Mouse (Mus musculus): ENCODE measurements around the gene Daglb. TPM values are rescaled to one million over a fixed set of nuclear protein-coding genes. Genes with fewer than 3 reads are reported as not detected.

The Daglb gene
- polyA plus RNA-seq, 1 experiment: 11.3 TPM

- no peak overlapping the region for H3K4me3 ChIP-seq (ENCODE audit: control insufficient read depth, insufficient read depth, low read length)
- no peaks in the 10 kb centered on the region for H3K27me3 ChIP-seq (ENCODE audit: control insufficient read depth, insufficient read depth, low read length)
- H3K4me1 ChIP-seq (replicated peaks; ENCODE audit: control insufficient read depth, insufficient read depth, low read length): peaks cover 3% of the 10 kb centered on the region; the same call in 1 of the 2 replicates
- WGBS: 99% methylated on average over 8 of the region's 8 CpGs
- DNase-seq: no peak
- no peaks in the 10 kb centered on the region for H3K36me3 ChIP-seq (ENCODE audit: control insufficient read depth, insufficient read depth, low read length)
- H3K27ac ChIP-seq (ENCODE audit: control insufficient read depth, insufficient read depth, low read length): no peak overlapping the region
- TF ChIP-seq POLR2A (IDR thresholded peaks at IDR 0.05; ENCODE audit: control insufficient read depth, extremely low read depth, insufficient read depth, low read length, poor library complexity) (no peak), CTCF (IDR thresholded peaks at IDR 0.05; ENCODE audit: borderline replicate concordance, control insufficient read depth, extremely low read depth, insufficient read depth, low read length, poor library complexity) (no peak)
These were observed 5.2 kb downstream of the Daglb start for GRCm38 (mm10) chr5:143469628-143470027.

DNA sequence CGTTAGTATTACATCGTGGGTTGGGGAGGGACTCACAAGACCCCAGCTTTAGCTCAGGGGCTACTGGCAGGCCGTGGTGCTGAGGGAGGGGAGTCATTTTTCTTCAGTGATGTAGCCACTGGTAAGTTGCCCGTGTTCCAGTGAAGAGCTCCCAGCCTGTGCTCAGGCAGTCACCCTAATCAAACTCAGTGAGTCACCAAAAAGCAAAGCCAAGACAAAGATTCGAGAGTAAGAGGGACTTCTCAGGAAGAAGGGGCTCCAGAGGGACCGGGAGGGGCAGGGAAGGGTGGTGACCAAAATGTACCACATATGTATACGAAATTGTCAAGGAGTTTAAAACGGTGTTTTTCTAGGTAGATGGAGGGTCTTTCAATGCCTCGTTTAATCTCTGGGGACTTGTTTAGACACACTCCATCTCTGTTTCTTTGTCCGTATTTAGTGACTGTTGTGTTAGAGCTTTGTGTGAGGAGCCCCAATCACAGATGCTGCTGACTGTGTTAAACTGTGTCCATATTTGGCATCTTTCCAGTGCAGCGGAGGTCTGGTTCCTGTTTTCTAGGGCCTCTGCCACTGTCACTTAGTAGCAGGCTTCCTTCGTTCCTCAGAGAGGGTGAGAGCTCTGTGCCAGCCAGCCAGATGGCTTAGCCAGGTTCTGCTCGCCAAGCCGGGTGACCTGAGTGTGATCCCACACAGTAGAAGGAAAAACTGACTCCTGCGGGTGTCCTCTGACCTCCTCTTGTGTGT lies 6.2 kb downstream of the Daglb start:
- 41% methylated on average over 15 of the region's 15 CpGs for WGBS
- DNase-seq: no peak
- Histone ChIP-seq H3K27ac (ENCODE audit: control insufficient read depth, insufficient read depth, low read length) (no peak overlapping the region), H3K4me1 (replicated peaks; ENCODE audit: control insufficient read depth, insufficient read depth, low read length) (no peaks in the 10 kb centered on the region), H3K4me3 (ENCODE audit: control insufficient read depth, insufficient read depth, low read length) (no peak overlapping the region), H3K36me3 (ENCODE audit: control insufficient read depth, insufficient read depth, low read length) (no peaks in the 10 kb centered on the region), H3K27me3 (ENCODE audit: control insufficient read depth, insufficient read depth, low read length) (no peaks in the 10 kb centered on the region)
- no peak for TF ChIP-seq CTCF (IDR thresholded peaks at IDR 0.05; ENCODE audit: borderline replicate concordance, control insufficient read depth, extremely low read depth, insufficient read depth, low read length, poor library complexity)
- no peak for TF ChIP-seq POLR2A (IDR thresholded peaks at IDR 0.05; ENCODE audit: control insufficient read depth, extremely low read depth, insufficient read depth, low read length, poor library complexity)

- no peak overlapping the region for H3K4me3 ChIP-seq (ENCODE audit: control insufficient read depth, insufficient read depth, low read length)
These were observed 6.8 kb downstream of the Daglb start for GRCm38 (mm10) chr5:143471165-143471546.

DNA sequence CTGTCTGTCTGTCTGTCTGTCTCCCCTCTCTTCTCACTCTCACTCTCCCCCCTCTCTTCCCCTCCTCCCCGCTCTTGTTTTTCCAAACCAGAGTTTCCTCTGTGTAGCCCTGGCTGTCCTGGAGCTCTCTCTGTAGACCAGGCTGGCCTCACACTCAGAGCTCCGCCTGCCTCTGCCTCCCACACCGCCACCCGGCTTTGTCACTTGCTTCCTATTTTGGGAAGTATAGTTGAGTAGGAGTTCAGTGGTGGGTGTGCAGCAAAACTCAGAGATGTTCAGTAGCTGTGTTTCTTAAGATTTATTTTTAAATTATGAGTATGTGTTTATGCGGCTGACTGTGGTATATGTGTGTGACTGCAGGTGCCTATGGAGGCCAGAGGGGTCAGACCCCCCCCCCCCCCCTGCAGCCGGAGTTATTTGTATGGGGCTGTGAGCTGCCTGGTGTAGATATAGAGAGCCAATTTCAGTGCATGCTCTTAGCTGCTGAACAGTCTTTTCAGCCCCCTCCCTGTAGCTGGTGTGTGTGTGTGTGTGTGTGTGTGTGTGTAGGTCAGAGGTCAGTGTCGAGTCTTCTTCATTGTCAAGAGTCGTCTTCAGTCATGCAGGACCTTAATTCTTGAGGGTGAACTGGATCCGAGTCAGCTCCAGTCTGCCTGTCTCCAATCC lies 7.7 kb downstream of the Daglb start:
- DNase-seq: no peak
- H3K36me3 ChIP-seq (ENCODE audit: control insufficient read depth, insufficient read depth, low read length): no peaks in the 10 kb centered on the region
- no peaks in the 10 kb centered on the region for H3K27me3 ChIP-seq (ENCODE audit: control insufficient read depth, insufficient read depth, low read length)
- 85% methylated on average over 9 of the region's 9 CpGs for WGBS
- no peak overlapping the region for H3K27ac ChIP-seq (ENCODE audit: control insufficient read depth, insufficient read depth, low read length)
- TF ChIP-seq CTCF (IDR thresholded peaks at IDR 0.05; ENCODE audit: borderline replicate concordance, control insufficient read depth, extremely low read depth, insufficient read depth, low read length, poor library complexity): no peak
- no peak for TF ChIP-seq POLR2A (IDR thresholded peaks at IDR 0.05; ENCODE audit: control insufficient read depth, extremely low read depth, insufficient read depth, low read length, poor library complexity)
- no peak overlapping the region for H3K4me3 ChIP-seq (ENCODE audit: control insufficient read depth, insufficient read depth, low read length)
- H3K4me1 ChIP-seq (replicated peaks; ENCODE audit: control insufficient read depth, insufficient read depth, low read length): no peaks in the 10 kb centered on the region

More at GRCm38 (mm10) chr5:143471165-143471546, 6.8 kb downstream of the Daglb start:
- no peaks in the 10 kb centered on the region for H3K27me3 ChIP-seq (ENCODE audit: control insufficient read depth, insufficient read depth, low read length)
- H3K27ac ChIP-seq (ENCODE audit: control insufficient read depth, insufficient read depth, low read length): no peak overlapping the region
- WGBS: 16% methylated on average over 3 of the region's 3 CpGs
- no peak for DNase-seq
- H3K4me1 ChIP-seq (replicated peaks; ENCODE audit: control insufficient read depth, insufficient read depth, low read length): no peaks in the 10 kb centered on the region
- no peaks in the 10 kb centered on the region for H3K36me3 ChIP-seq (ENCODE audit: control insufficient read depth, insufficient read depth, low read length)
- TF ChIP-seq POLR2A (IDR thresholded peaks at IDR 0.05; ENCODE audit: control insufficient read depth, extremely low read depth, insufficient read depth, low read length, poor library complexity): no peak
- TF ChIP-seq CTCF (IDR thresholded peaks at IDR 0.05; ENCODE audit: borderline replicate concordance, control insufficient read depth, extremely low read depth, insufficient read depth, low read length, poor library complexity): no peak

GRCm38 (mm10) chr5:143475153-143475844 lies 10.9 kb downstream of the Daglb start:
- DNase-seq: no peak
- no peak overlapping the region for H3K4me3 ChIP-seq (ENCODE audit: control insufficient read depth, insufficient read depth, low read length)
- 95% methylated on average over 20 of the region's 20 CpGs for WGBS
- H3K27ac ChIP-seq (ENCODE audit: control insufficient read depth, insufficient read depth, low read length): no peak overlapping the region
- H3K4me1 ChIP-seq (replicated peaks; ENCODE audit: control insufficient read depth, insufficient read depth, low read length): no peaks in the 10 kb centered on the region
- TF ChIP-seq CTCF (IDR thresholded peaks at IDR 0.05; ENCODE audit: borderline replicate concordance, control insufficient read depth, extremely low read depth, insufficient read depth, low read length, poor library complexity): no peak
- no peak for TF ChIP-seq POLR2A (IDR thresholded peaks at IDR 0.05; ENCODE audit: control insufficient read depth, extremely low read depth, insufficient read depth, low read length, poor library complexity)
- no peaks in the 10 kb centered on the region for H3K36me3 ChIP-seq (ENCODE audit: control insufficient read depth, insufficient read depth, low read length)
- no peaks in the 10 kb centered on the region for H3K27me3 ChIP-seq (ENCODE audit: control insufficient read depth, insufficient read depth, low read length)

GRCm38 (mm10) chr5:143476013-143476412 lies 11.6 kb downstream of the Daglb start:
- Histone ChIP-seq H3K27me3 (ENCODE audit: control insufficient read depth, insufficient read depth, low read length) (no peaks in the 10 kb centered on the region), H3K27ac (ENCODE audit: control insufficient read depth, insufficient read depth, low read length) (no peak overlapping the region), H3K4me1 (replicated peaks; ENCODE audit: control insufficient read depth, insufficient read depth, low read length) (no peaks in the 10 kb centered on the region), H3K4me3 (ENCODE audit: control insufficient read depth, insufficient read depth, low read length) (no peak overlapping the region), H3K36me3 (ENCODE audit: control insufficient read depth, insufficient read depth, low read length) (no peaks in the 10 kb centered on the region)
- 97% methylated on average over 6 of the region's 6 CpGs for WGBS
- TF ChIP-seq POLR2A (IDR thresholded peaks at IDR 0.05; ENCODE audit: control insufficient read depth, extremely low read depth, insufficient read depth, low read length, poor library complexity) (no peak), CTCF (IDR thresholded peaks at IDR 0.05; ENCODE audit: borderline replicate concordance, control insufficient read depth, extremely low read depth, insufficient read depth, low read length, poor library complexity) (no peak)
- no peak for DNase-seq

Measured in thymus, adult 2 months (tissue).